Mouse (Mus musculus) ES-E14 (cell line): ENCODE data around the gene Ttc9c. TPM values are rescaled to one million over a fixed set of nuclear protein-coding genes. Genes with fewer than 3 reads are reported as not detected.

ENCODE experiments used
- DNase-seq: peaks from one replicate; pipeline ENCODE4 v3.0.0-alpha.2; 2013; ENCODE audit warnings: low read depth, low spot score
- H3K27ac ChIP-seq: 2 replicates; pipeline ENCODE4 v1.5.1; 2012; ENCODE audit warnings: low read depth, mild to moderate bottlenecking, low read length, moderate library complexity, mixed read lengths; ENCODE audit not compliant: poor library complexity, insufficient read depth, severe bottlenecking
- H3K36me3 ChIP-seq: 2 replicates; pipeline ENCODE4 v1.6.1; 2012; ENCODE audit warnings: mild to moderate bottlenecking, low read length, moderate library complexity, mixed read lengths; ENCODE audit not compliant: control insufficient read depth, poor library complexity, insufficient read depth, severe bottlenecking
- H3K4me1 ChIP-seq, 2 experiments: fragments of 150-350 bp in 1 of 2; sonication (generic) in 1 of 2; 2 replicates each; pipeline ENCODE4 v1.6.1; 2012; ENCODE audit warnings: low read length in 2 of 2, mild to moderate bottlenecking in 1 of 2, mixed read lengths in 1 of 2; ENCODE audit not compliant: control insufficient read depth in 2 of 2, insufficient read depth in 2 of 2, poor library complexity in 1 of 2
- H3K4me3 ChIP-seq, 2 experiments: fragments of 150-350 bp in 1 of 2; sonication (generic) in 1 of 2; 2 replicates each; pipeline ENCODE4 v1.5.1; 2012; ENCODE audit warnings: low read length in 2 of 2, low read depth in 1 of 2, mild to moderate bottlenecking in 1 of 2, mixed read lengths in 1 of 2; ENCODE audit not compliant: insufficient read depth in 1 of 2, poor library complexity in 1 of 2, severe bottlenecking in 1 of 2
- H3K9ac ChIP-seq: 2 replicates; pipeline ENCODE4 v1.6.1; 2012; ENCODE audit warnings: low read depth, mild to moderate bottlenecking, low read length, mixed read lengths; ENCODE audit not compliant: poor library complexity, insufficient read depth, severe bottlenecking
- H3K9me3 ChIP-seq: fragments of 150-350 bp; sonication (generic); 2 replicates; pipeline ENCODE4 v1.6.1; 2012; ENCODE audit warnings: low read depth, mild to moderate bottlenecking, low read length; ENCODE audit not compliant: control insufficient read depth, insufficient read depth
- CHD2 ChIP-seq: IDR thresholded peaks from 2 replicates; pipeline ENCODE4 v1.6.1; 2014; ENCODE audit warnings: mild to moderate bottlenecking, low read depth, low read length, inconsistent platforms
- HCFC1 ChIP-seq: IDR thresholded peaks from 2 replicates; pipeline ENCODE4 v1.6.1; 2012; ENCODE audit warnings: low read length, inconsistent platforms, borderline replicate concordance; ENCODE audit not compliant: insufficient read depth
- MAFK ChIP-seq: IDR thresholded peaks from 2 replicates; pipeline ENCODE4 v1.6.1; 2014; ENCODE audit warnings: mild to moderate bottlenecking, low read depth, low read length, inconsistent platforms; ENCODE audit not compliant: insufficient read depth
- ZC3H11A ChIP-seq: IDR thresholded peaks from 2 replicates; pipeline ENCODE4 v1.6.1; 2012; ENCODE audit warnings: low read depth, mild to moderate bottlenecking, inconsistent platforms, low read length, borderline replicate concordance
- ZNF384 ChIP-seq: IDR thresholded peaks from 2 replicates; pipeline ENCODE4 v1.6.1; 2012; ENCODE audit warnings: low read depth, low read length, inconsistent platforms
- in situ Hi-C, 2 experiments: fragments of 600-800 bp; cut with MboI; formaldehyde crosslinking; loops; one replicate each; pipeline ENCODE4 v1.15.1; 2025; ENCODE audit warnings: low sequenced_read_pairs in 2 of 2, inconsistent platforms in 1 of 2; ENCODE audit not compliant: unreplicated experiment in 2 of 2
- total RNA-seq: library from RNA; depleted of rRNA; stranded (reverse); fragments of 300-350 nt; gene quantifications from 2 replicates; pipeline ENCODE4 v1.2.3, GENCODE M21; 2012

The Ttc9c gene
- total RNA-seq, 1 experiment, result 42.6 TPM

GRCm38 (mm10) chr19:8821146-8821545 lies 2.0 kb upstream of the Ttc9c start:
- Histone ChIP-seq H3K9me3 (no peaks in the 10 kb centered on the region), H3K27ac (no peak overlapping the region), H3K9ac (peak overlapping the region; percentile 94), H3K36me3 (peaks cover 25% of the 10 kb centered on the region), H3K4me1 (peaks cover 5 to 9% of the 10 kb centered on the region in 2 experiments; a peak in 2 of 4 replicates), H3K4me3 (peak overlapping the region; percentile 76 to 89)
- no peak for DNase-seq
- in situ Hi-C loops, result no loop called here
- TF ChIP-seq HCFC1, result no peak
- TF ChIP-seq ZC3H11A, result no peak

- TF ChIP-seq HCFC1 (no peak), CHD2 (no peak), ZC3H11A (no peak), ZNF384 (no peak), MAFK (no peak)
- H3K4me3 ChIP-seq, result peak overlapping the region; percentile 76 to 89
- in situ Hi-C loops, result no loop called here
- peak overlapping the region; percentile 94 for H3K9ac ChIP-seq
- H3K9me3 ChIP-seq, result no peaks in the 10 kb centered on the region
- H3K36me3 ChIP-seq, result peaks cover 24% of the 10 kb centered on the region
- H3K27ac ChIP-seq, result peak overlapping the region; percentile 97
- peaks cover 5 to 9% of the 10 kb centered on the region in 2 experiments; a peak in 2 of 4 replicates for H3K4me1 ChIP-seq
- DNase-seq, result no peak
Measured at GRCm38 (mm10) chr19:8820424-8820956, 1.4 kb upstream of the Ttc9c start.

GRCm38 (mm10) chr19:8819596-8820423 lies 677 bp upstream of the Ttc9c start, which contains the start of gene Hnrnpul2:
Gene Hnrnpul2 (plus strand): TSS chr19:8820010.
- no peak for TF ChIP-seq ZC3H11A
- Histone ChIP-seq H3K4me3 (peak within 1 kb of the TSS; percentile 76 to 89), H3K27ac (peak within 1 kb of the TSS; percentile 97), H3K9ac (peak within 1 kb of the TSS; percentile 95), H3K4me1 (peaks cover 1 to 9% of the 10 kb centered on the region in 2 experiments; a peak in 2 of 4 replicates), H3K36me3 (peaks cover 23% of the 10 kb centered on the region), H3K9me3 (no peaks in the 10 kb centered on the region)
- peak; percentile 95 for DNase-seq
- in situ Hi-C loops, result no loop called here

GRCm38 (mm10) chr19:8818301-8818798 lies 783 bp downstream of the Ttc9c start:
- Histone ChIP-seq H3K27ac (peak overlapping the region; percentile 80; the same call in 1 of the 2 replicates), H3K9ac (peak overlapping the region; percentile 95), H3K4me3 (peak overlapping the region; percentile 70 to 76), H3K4me1 (peaks cover 0 to 9% of the 10 kb centered on the region in 2 experiments; a peak in 1 of 4 replicates), H3K9me3 (no peaks in the 10 kb centered on the region), H3K36me3 (peaks cover 23% of the 10 kb centered on the region)
- TF ChIP-seq ZNF384 (no peak), HCFC1 (no peak), ZC3H11A (no peak), MAFK (no peak), CHD2 (no peak)
- in situ Hi-C loops, result no loop called here
- DNase-seq, result no peak
